Mouse (Mus musculus): ENCODE results near the gene Hoxa11.

The Hoxa11 gene

GRCm38 (mm10) chr6:52220003-52220864, 25.4 kb downstream of the Hoxa11 start:
- DNase-seq (ENCODE audit: low spot score): peak; percentile 48

DNA sequence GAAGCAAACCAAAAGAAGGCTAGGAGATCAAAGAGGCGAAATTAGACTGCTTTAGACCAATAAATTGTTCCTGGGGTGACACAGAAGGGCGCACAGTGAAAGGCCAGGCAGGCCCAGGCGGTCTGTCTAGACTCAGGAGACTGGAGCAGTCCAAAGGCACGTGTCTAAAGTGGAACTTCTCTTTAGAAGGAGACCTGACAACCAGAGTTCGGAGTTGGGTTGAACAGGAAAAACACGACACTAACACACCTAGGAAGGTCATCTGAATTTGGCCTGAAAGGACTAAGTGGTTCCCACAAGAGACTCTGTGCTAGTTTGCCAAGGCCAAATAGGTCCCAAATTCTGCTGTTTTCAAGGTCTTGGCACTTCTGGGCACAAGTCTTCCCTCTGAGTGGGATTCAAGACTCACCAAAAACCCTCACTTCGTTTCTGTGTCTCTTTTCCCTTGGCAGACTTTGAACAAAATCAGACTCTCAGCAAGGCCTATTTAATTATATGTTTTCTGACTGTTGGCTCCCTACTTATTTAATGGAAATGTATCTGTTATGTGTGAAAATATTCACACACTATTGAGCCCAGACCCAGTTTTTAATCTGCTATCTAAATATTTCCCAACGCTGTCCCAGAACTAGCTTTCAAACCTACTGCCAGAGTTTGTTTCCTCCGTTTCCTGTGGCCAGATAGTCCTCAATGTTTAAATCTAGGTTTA, 26.2 kb downstream of the Hoxa11 start:
- peak; percentile 64 for DNase-seq (ENCODE audit: low spot score)

DNA sequence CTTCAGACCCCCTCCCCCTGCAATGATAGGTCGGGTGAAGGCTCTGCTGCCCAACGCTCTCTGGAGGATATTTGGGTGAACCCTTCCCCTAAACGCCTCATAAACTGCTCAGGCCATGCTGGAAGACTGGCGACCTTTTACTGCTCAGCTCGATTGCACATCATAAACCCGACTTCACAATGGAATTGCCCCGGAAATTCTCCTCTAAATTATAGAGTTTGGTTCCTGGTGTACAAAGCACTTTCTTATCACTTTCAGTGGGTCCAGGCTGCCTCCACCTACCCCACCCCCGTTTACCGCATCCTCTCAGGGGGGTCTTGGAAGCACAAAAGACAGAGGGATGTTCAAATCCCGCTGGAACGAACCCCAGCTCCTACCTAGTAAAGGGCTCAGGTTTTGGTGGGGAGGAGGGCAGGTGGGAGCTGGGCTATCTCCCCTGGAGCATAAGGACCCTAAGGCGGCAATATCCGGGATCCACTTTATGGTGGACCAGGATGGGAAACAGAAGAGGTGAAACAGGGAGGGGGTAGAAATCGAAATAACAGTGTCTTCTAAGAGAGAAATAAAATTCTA, 26.9 kb downstream of the Hoxa11 start:
- peak; percentile 49 for DNase-seq (ENCODE audit: low spot score)

DNA sequence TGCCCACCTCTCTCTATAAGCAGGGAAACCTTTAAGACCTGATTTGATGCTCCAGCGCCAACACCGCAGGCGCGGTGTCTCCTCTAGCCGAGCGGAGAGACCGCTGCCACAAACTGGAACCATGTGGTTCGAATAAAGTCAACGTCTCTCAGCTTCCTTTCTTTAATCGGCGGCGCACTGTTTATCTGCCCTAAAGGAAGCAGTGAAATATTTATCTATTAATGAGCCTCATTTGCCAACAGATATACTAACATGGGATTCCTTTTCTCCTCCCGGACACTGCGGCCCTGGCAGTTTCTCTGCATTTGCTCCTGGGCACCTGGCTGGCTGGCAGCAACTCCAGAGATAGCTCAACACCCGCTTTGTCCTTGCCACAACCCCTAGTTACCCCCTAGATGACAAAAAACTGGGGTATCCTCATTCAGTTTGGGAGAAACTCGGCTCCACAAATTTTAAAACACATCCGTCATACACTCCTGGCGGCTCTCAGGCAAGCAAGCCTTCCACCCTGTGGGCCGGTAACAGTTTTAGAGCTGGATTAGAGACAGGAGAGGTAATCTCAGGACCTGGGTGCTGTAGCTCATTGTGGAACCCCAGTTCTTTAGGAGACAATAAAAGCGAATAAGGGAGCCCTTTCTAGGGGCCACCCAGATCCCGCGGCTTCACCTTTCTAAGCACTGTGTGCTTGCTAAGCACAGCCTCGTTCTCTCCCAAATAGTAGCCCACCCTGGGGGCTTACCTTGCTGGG, 27.5 kb downstream of the Hoxa11 start:
- no peak for DNase-seq (ENCODE audit: low spot score)

- DNase-seq (ENCODE audit: low spot score): peak; percentile 92
Measured at GRCm38 (mm10) chr6:52217459-52217768, 28.2 kb downstream of the Hoxa11 start.

- peak; percentile 56 for DNase-seq (ENCODE audit: low spot score)
Measured at GRCm38 (mm10) chr6:52216691-52217458, 28.7 kb downstream of the Hoxa11 start.

GRCm38 (mm10) chr6:52215771-52216535, 29.7 kb downstream of the Hoxa11 start:
- no peak for DNase-seq (ENCODE audit: low spot score)

DNA sequence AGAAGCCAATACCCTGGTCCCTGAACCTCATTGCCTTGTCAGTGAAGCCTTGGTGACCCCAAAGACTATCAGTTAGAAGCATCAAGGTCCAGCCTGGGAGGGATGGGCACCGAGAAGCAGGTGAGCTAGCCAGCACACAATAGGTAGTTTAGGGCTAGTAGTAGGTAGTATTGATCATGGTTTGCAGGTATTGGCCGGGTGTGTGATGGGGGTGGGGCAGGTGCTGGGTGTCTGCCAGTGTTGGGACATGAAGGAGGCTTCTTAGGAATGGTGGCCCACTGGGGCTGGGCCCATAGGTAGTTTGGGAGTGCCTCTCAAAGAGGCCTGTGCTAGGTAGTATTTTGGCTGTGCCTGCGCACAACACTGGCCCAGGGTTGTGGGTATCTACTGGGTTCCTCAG, 30.5 kb downstream of the Hoxa11 start:
- DNase-seq (ENCODE audit: low spot score): no peak

DNA sequence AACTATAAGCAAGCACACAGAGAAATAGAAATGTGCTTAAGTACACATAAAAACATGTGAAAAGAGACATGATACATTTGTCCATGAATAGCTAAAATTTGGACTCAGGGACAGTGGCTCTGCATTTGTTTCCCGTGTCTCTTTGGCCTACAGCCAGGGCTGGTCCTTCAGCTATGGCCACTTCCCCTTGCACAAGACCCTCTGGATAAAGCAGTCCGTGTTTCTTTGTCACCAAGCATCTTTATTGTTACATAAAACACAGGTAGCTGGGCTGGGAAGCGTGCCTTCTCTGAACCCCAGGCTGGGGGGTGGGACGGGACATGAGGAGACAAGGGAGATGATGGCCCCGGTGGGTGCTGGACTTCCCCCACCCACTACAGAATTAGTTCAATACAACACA, 31.3 kb downstream of the Hoxa11 start:
- no peak for DNase-seq (ENCODE audit: low spot score)

- no peak for DNase-seq (ENCODE audit: low spot score)
Measured at GRCm38 (mm10) chr6:52213119-52213986, 32.3 kb downstream of the Hoxa11 start, which contains the start of the genes Hoxa3 and Gm28308. Gene Hoxa3, minus strand, starts transcription at chr6:52213336. Gene Gm28308, minus strand, starts transcription at chr6:52213339.

DNA sequence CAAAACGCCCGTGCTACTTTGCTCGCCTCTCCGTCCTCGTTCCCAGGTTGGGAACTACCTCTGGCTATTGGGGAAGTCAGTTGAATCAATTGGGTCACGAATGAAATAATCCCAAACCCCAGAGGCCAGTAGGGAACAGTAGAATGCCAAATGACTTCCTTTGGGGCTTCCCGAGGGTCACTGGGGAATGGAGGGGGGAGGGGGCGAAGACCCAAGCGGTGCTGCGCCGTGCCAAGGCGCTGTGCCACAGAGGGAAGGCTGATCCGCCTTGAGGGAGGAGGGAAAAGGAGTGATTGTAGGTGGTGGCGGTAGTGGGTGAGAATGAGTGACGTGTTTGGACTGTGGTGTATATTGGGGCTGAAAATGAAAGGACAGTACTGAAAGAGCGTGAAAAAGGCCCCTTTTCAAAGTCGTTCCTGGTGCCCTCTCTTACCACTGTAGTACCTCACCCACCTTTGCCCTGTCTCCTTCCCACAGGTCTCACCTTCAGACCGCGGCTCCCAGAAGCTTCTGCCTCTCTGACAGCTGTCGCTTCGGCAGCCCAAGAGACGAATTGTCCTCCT, 33.0 kb downstream of the Hoxa11 start:
- no peak for DNase-seq (ENCODE audit: low spot score)

DNA sequence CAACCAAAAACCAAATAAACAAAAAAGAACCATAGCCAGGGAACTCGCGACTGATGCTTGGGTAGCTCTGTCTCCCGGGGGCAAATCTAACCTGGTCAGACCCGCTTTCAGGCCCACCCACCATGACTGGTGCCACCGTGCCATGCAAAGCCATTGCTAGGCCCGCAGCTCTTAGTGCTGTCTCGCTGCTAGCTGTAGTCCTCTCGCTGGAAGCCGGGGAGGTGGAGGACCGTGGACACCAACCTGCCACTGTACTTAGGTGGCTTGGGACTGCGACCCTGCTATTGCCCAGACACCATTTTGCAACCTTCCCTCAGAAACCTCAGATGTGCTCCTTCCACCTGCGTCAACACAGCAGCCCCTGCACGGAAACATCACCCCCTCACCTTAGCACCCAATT, 33.6 kb downstream of the Hoxa11 start:
- DNase-seq (ENCODE audit: low spot score): no peak

DNA sequence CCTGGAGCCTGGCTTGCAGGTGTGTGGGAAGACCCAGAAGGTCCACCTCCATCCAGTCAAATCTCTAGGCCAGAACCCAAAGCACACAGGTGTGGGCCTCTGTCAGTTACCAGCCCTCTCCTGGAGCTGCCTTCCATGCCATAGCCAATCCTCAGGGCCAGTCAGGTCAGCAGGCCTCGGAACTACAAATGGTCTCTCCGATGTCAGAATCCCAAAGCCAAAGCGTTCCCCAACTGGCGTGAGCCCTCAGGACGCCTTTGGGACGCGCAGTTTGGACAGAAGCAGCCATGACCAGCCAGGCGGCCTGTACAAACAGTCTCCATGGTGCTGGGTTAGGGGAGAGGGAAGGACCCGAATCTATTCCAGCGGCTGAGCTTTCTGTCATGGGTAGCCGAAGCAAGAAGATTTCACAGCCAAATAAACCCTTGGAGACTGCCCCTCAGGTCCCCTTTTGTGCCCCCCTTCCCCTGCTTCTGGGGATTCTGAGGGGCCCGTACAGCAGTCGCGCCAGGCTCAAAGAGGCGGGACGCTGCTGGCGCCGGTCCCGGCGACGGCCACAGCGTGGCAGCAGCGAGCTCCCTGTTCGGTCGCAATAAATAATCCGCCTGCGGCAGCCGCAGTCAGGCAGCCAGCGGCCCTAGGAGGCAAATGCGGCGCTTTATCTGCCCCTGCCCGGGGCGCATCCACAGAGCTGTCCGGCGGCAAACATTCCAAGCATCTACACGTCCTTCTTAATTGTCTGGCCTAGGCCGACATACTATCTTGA, 34.3 kb downstream of the Hoxa11 start:
- DNase-seq (ENCODE audit: low spot score): peak; percentile 87

DNA sequence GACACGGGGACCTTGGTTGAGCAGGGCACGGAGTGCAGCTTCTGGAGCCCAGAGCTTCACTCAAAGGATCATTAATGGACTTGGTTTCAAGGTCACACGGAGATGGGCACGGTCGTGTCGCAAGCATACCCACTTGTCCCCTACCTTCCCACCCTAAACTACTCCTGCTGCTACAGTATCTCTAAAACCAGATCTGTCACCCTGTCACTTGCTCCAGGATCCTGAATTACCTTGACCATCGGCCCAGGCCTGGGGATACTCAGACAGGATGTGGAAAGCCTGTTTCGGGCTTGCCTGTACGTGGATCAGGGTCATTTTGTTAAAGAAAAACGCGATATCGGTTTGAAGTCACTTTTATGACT, 35.9 kb downstream of the Hoxa11 start:
- DNase-seq (ENCODE audit: low spot score): no peak

DNA sequence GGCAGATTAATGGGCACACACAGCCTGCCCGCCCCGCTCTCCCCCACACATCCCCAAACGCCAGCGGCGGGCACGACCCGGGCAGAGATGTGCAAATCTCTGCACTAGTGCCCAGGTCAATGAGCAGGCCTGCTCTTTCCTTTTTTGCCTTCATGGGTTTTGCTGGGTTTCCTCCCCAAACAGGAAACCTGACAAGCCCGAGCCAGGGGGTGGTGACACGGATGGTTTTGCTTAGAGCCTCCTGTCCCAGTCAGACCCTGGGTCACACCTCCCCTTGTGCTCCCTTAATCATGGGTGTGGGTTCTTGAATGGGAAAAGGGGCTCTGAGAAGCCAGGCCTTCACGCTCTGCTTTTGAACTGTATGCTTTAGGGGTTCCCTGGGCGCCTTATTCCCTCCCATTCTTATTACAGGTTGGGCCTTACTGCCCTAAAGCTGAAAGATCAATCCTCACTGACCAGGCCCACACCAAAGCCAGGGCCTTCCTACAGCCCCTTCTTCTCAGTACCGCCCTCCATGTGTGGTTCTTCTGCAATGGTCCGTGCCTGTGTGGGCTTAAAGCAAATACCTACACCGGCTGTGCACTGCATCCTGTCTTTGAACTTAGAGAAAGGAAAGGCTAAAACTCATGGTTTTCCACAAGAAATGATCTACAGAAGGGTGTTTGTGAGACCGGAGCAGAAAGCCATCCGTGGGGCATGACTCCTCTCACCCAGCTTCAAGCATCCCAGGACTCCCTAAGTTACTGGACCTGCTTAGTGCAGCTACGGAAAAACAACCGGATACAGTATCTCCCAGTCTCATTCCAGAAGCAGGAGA, 36.5 kb downstream of the Hoxa11 start:
- no peak for DNase-seq (ENCODE audit: low spot score)

DNA sequence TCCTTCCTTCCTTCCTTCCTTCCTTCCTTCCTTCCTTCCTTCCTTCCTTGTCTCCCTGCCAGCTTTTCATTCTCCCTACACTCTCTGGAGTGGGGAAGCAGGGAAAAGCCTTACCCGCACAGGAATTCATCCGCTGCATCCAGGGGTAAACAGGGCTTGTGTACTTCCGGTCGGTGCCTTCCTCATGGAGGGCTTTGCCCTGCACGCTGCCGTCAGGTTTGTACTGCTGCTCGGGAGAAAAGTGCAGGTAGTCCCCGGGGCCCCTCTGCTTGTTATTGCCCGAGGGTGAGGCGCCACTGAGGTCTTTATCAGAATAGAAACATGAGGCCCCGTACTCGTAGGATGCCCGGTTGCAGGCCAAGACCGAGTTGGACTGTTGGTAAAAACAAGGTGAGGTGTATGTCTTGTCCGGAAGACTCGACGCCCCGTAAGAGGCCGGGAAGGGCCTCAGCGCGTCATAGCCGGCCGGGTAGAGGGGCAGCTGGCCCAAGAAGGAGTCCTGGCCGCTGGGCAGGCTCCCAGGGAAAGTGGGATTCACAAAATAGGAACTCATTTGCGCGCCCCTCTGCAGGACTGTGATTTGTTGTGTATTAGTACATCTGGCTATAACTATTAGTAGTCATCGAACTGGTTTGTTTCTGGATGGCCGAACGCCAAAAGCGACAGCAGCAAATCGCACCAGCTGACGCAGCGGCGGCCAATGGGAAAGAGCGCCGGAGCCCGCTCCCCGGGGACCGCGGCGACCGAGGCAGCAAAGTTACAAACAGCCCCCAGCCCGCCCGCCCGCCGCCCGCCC, 37.3 kb downstream of the Hoxa11 start, which contains the start of gene Hoxa6:
Gene Hoxa6, minus strand, starts transcription at position 651 of the 796 bp plus-strand sequence.
- no peak for DNase-seq (ENCODE audit: low spot score)

GRCm38 (mm10) chr6:52207684-52207976, 38.0 kb downstream of the Hoxa11 start:
- no peak for DNase-seq (ENCODE audit: low spot score)
